Mouse (Mus musculus) embryonic facial prominence, embryonic 10.5 days (tissue): ENCODE results near the gene Rhog. TPM values are rescaled to one million over a fixed set of nuclear protein-coding genes. Genes with fewer than 3 reads are reported as not detected.
A peak's percentile ranks its signal among the peaks of the same experiment; 100 is the strongest.

Experiments used
- DNase-seq: peaks from one replicate; pipeline ENCODE4 v3.0.0-alpha.2; 2017; ENCODE audit warnings: low spot score
- H3K27ac ChIP-seq: fragments of 300-500 bp; sonication (generic); replicated peaks from 2 replicates; pipeline ENCODE4 v1.5.1; 2016; ENCODE audit warnings: mild to moderate bottlenecking
- H3K27me3 ChIP-seq: fragments of 300-500 bp; sonication (generic); replicated peaks from 2 replicates; pipeline ENCODE4 v1.6.1; 2016; ENCODE audit warnings: low read depth, mild to moderate bottlenecking; ENCODE audit not compliant: poor library complexity, severe bottlenecking
- H3K36me3 ChIP-seq: fragments of 300-500 bp; sonication (generic); replicated peaks from 2 replicates; pipeline ENCODE4 v1.6.1; 2016; ENCODE audit warnings: mild to moderate bottlenecking, moderate library complexity
- H3K4me1 ChIP-seq: fragments of 300-500 bp; sonication (generic); 2 replicates; pipeline ENCODE4 v1.6.1; 2016
- H3K4me3 ChIP-seq: fragments of 300-500 bp; sonication (generic); 2 replicates; pipeline ENCODE4 v1.5.1; 2016; ENCODE audit warnings: mild to moderate bottlenecking, moderate library complexity
- H3K9me3 ChIP-seq: fragments of 300-500 bp; sonication (generic); 2 replicates; pipeline ENCODE4 v1.6.1; 2016; ENCODE audit warnings: mild to moderate bottlenecking
- WGBS: fragments of 180-500 bp; shearing (Covaris S2); methylation state at CpG from one replicate; pipeline ENCODE4 v1.1.7; 2016; 5-methylcytosine and 5-hydroxymethylcytosine counted together
- polyA plus RNA-seq: library from polyadenylated mRNA; unstranded; fragments of >200 nt; fragmentation: Nextera tagmentation; extraction: Ambion mirVana; gene quantifications from 2 replicates; pipeline ENCODE4 v1.2.1, GENCODE M21; 2016

Gene Rhog
- polyA plus RNA-seq, 1 experiment from 2014 or later: 48.4 TPM

GRCm38 (mm10) chr7:102228049-102228670, 27.7 kb downstream of the Rhog start:
- H3K9me3 ChIP-seq: 0 out of 2 replicates have a peak, but pooled peaks cover 3% of the 10 kb centered on the region
- H3K27me3 ChIP-seq: no peaks in the 10 kb centered on the region
- no peak overlapping the region for H3K27ac ChIP-seq
- no peak for DNase-seq
- H3K4me3 ChIP-seq: no peak overlapping the region
- peaks cover 6% of the 10 kb centered on the region for H3K4me1 ChIP-seq
- H3K36me3 ChIP-seq: peaks cover 65% of the 10 kb centered on the region
- 88% methylated on average over 4 of the region's 4 CpGs for WGBS

- DNase-seq: no peak
- Histone ChIP-seq H3K27me3 (no peaks in the 10 kb centered on the region), H3K27ac (no peak overlapping the region), H3K9me3 (0 out of 2 replicates have a peak, but pooled peaks cover 3% of the 10 kb centered on the region), H3K36me3 (peaks cover 50% of the 10 kb centered on the region), H3K4me1 (peaks cover 14% of the 10 kb centered on the region), H3K4me3 (no peak overlapping the region)
- 94% methylated on average over 6 of the region's 6 CpGs for WGBS
Observed at GRCm38 (mm10) chr7:102226051-102226450, 29.8 kb downstream of the Rhog start.

- 90% methylated on average over 5 of the region's 5 CpGs for WGBS
Observed at GRCm38 (mm10) chr7:102223883-102224738, 31.7 kb downstream of the Rhog start.

GRCm38 (mm10) chr7:102222830-102223556, 32.9 kb downstream of the Rhog start:
- no peaks in the 10 kb centered on the region for H3K9me3 ChIP-seq
- H3K4me1 ChIP-seq: peaks cover 14% of the 10 kb centered on the region
- WGBS: 2% methylated on average over 31 of the region's 31 CpGs
- H3K4me3 ChIP-seq: peak overlapping the region; percentile 79
- H3K27me3 ChIP-seq: no peaks in the 10 kb centered on the region
- peaks cover 23% of the 10 kb centered on the region for H3K36me3 ChIP-seq
- peak overlapping the region; percentile 85 for H3K27ac ChIP-seq
- peak; percentile 82 for DNase-seq

More at GRCm38 (mm10) chr7:102223883-102224738, 31.7 kb downstream of the Rhog start:
- Histone ChIP-seq H3K36me3 (peaks cover 32% of the 10 kb centered on the region), H3K27ac (no peak overlapping the region), H3K27me3 (no peaks in the 10 kb centered on the region), H3K9me3 (0 out of 2 replicates have a peak, but pooled peaks cover 2% of the 10 kb centered on the region), H3K4me1 (peaks cover 14% of the 10 kb centered on the region), H3K4me3 (no peak overlapping the region)
- DNase-seq: no peak

- Histone ChIP-seq H3K27ac (peak overlapping the region; percentile 85), H3K36me3 (peaks cover 17% of the 10 kb centered on the region), H3K9me3 (no peaks in the 10 kb centered on the region), H3K4me1 (peaks cover 14% of the 10 kb centered on the region), H3K4me3 (peak overlapping the region; percentile 79), H3K27me3 (no peaks in the 10 kb centered on the region)
- DNase-seq: peak; percentile 85
- 1% methylated on average over 12 of the region's 13 CpGs for WGBS
Observed at GRCm38 (mm10) chr7:102222336-102222735, 33.5 kb downstream of the Rhog start.

GRCm38 (mm10) chr7:102221899-102222298, 34.0 kb downstream of the Rhog start:
- Histone ChIP-seq H3K4me3 (peak overlapping the region; percentile 79), H3K9me3 (no peaks in the 10 kb centered on the region), H3K27me3 (no peaks in the 10 kb centered on the region), H3K4me1 (peaks cover 14% of the 10 kb centered on the region), H3K36me3 (peaks cover 13% of the 10 kb centered on the region), H3K27ac (peak overlapping the region; percentile 85)
- DNase-seq: no peak
- WGBS: 50% methylated on average over 1 of the region's 1 CpGs

GRCm38 (mm10) chr7:102211071-102211470, 44.8 kb downstream of the Rhog start:
- Histone ChIP-seq H3K36me3 (peaks cover 5% of the 10 kb centered on the region), H3K4me1 (peaks cover 16% of the 10 kb centered on the region), H3K4me3 (peak overlapping the region; percentile 79), H3K27ac (peak overlapping the region; percentile 94), H3K27me3 (no peaks in the 10 kb centered on the region), H3K9me3 (no peaks in the 10 kb centered on the region)
- 65% methylated on average over 3 of the region's 3 CpGs for WGBS
- no peak for DNase-seq

- under 1% methylated on average over 86 of the region's 87 CpGs for WGBS
- peak within 1 kb of the TSS; percentile 79 for H3K4me3 ChIP-seq
- peaks cover 18% of the 10 kb centered on the region for H3K4me1 ChIP-seq
- DNase-seq: peak; percentile 99
- peak within 1 kb of the TSS; percentile 94 for H3K27ac ChIP-seq
- H3K9me3 ChIP-seq: no peaks in the 10 kb centered on the region
- peaks cover 8% of the 10 kb centered on the region for H3K36me3 ChIP-seq
- H3K27me3 ChIP-seq: no peaks in the 10 kb centered on the region
Observed at GRCm38 (mm10) chr7:102209756-102210721, 45.8 kb downstream of the Rhog start, which contains the start of the genes Nup98 and Pgap2. Gene Nup98 (minus strand): TSS chr7:102210176. Gene Pgap2 (plus strand): TSS chr7:102210208.

GRCm38 (mm10) chr7:102208806-102209363, 47.0 kb downstream of the Rhog start:
- Histone ChIP-seq H3K4me3 (peak overlapping the region; percentile 79), H3K27ac (peak overlapping the region; percentile 94), H3K27me3 (no peaks in the 10 kb centered on the region), H3K4me1 (peaks cover 21% of the 10 kb centered on the region), H3K36me3 (peaks cover 18% of the 10 kb centered on the region), H3K9me3 (no peaks in the 10 kb centered on the region)
- no peak for DNase-seq
- 56% methylated on average over 4 of the region's 4 CpGs for WGBS

GRCm38 (mm10) chr7:102205646-102206045, 50.2 kb downstream of the Rhog start:
- 86% methylated on average over 1 of the region's 1 CpGs for whole genome bisulfite sequencing
- Histone ChIP-seq H3K27me3 (no peaks in the 10 kb centered on the region), H3K4me3 (no peak overlapping the region), H3K9me3 (no peaks in the 10 kb centered on the region), H3K36me3 (peaks cover 19% of the 10 kb centered on the region), H3K4me1 (peaks cover 19% of the 10 kb centered on the region), H3K27ac (no peak overlapping the region)
- DNase-seq: no peak

GRCm38 (mm10) chr7:102204296-102204857, 51.5 kb downstream of the Rhog start:
- no peaks in the 10 kb centered on the region for H3K27me3 ChIP-seq
- peaks cover 18% of the 10 kb centered on the region for H3K4me1 ChIP-seq
- no peaks in the 10 kb centered on the region for H3K9me3 ChIP-seq
- H3K36me3 ChIP-seq: peaks cover 19% of the 10 kb centered on the region
- no peak overlapping the region for H3K27ac ChIP-seq
- DNase-seq: no peak
- WGBS: 84% methylated on average over 3 of the region's 3 CpGs
- H3K4me3 ChIP-seq: no peak overlapping the region
